Mouse (Mus musculus) embryonic fibroblast, embryonic 13.5 days (primary cell): ENCODE data around the gene Tom1l2.

Experiments used
- CTCF ChIP-seq: IDR thresholded peaks from 2 replicates; pipeline ENCODE4 v1.5.1; 2011; ENCODE audit warnings: mild to moderate bottlenecking, control low read depth, low read length, moderate library complexity, borderline replicate concordance; ENCODE audit not compliant: insufficient read depth
- POLR2A ChIP-seq: IDR thresholded peaks from 2 replicates; pipeline ENCODE4 v1.6.1; 2011; ENCODE audit warnings: low read depth, mild to moderate bottlenecking, control low read depth, low read length, moderate library complexity

DNA sequence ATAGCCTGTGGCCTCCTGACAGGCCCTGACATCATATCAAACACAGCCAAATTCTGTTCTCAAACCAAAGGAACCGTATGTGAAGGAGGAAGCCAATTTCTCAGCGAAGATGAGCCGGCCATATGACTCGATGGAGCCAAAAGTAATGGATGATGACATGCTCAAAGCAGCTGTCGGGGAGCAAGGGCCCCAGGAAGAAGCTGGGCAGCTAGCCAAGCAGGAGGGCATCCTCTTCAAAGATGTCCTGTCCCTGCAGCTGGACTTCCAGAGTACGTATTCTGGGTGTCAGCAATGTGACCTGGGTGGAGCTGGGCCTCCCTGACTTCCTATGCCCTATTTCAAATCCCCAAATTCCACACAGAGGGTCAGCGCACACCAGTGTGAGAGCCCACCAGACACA, 5.8 kb upstream of the Tom1l2 start:
- TF ChIP-seq POLR2A (no peak), CTCF (no peak)
